Mouse (Mus musculus) gastrocnemius, postnatal 10 days (tissue): ENCODE data around the gene Slc9a3r2. TPM values are rescaled to one million over a fixed set of nuclear protein-coding genes. Genes with fewer than 3 reads are reported as not detected.
"Not testable (repeated sequence)": the region's sequence is repeated elsewhere in the genome, so short reads cannot be mapped to it uniquely, and the experiment has no call there.

Source experiments
- DNase-seq: peaks from one replicate; pipeline ENCODE4 v3.0.0; 2021; ENCODE audit warnings: mixed read lengths
- total RNA-seq, 2 experiments: library from RNA; stranded (reverse); gene quantifications; 2 replicates each; pipeline ENCODE4 v1.2.3; 2021

Gene Slc9a3r2
- total RNA-seq, 2 experiments from 2014 or later, result 30.1 to 33.4 TPM

GRCm38 (mm10) chr17:24667416-24667815, 17.3 kb upstream of the Slc9a3r2 start:
- DNase-seq, result no peak

GRCm38 (mm10) chr17:24667011-24667410, 16.9 kb upstream of the Slc9a3r2 start:
- not testable (repeated sequence) for DNase-seq

GRCm38 (mm10) chr17:24658017-24658758, 8.1 kb upstream of the Slc9a3r2 start, which contains the start of gene Npw:
Gene Npw, minus strand, starts transcription at chr17:24658457.
- DNase-seq, result no peak

GRCm38 (mm10) chr17:24654969-24655368, 4.8 kb upstream of the Slc9a3r2 start:
- no peak for DNase-seq

- peak; percentile 79 for DNase-seq
Observed at GRCm38 (mm10) chr17:24653967-24654710, 4.0 kb upstream of the Slc9a3r2 start.

- DNase-seq, result no peak
Observed at GRCm38 (mm10) chr17:24651835-24652234, 1.7 kb upstream of the Slc9a3r2 start.

GRCm38 (mm10) chr17:24650766-24651165, 639 bp upstream of the Slc9a3r2 start:
- no peak for DNase-seq

- DNase-seq, result peak; percentile 48
Observed at GRCm38 (mm10) chr17:24649581-24650069, 502 bp downstream of the Slc9a3r2 start.

GRCm38 (mm10) chr17:24648731-24649377, 1.3 kb downstream of the Slc9a3r2 start:
- DNase-seq, result no peak

GRCm38 (mm10) chr17:24647493-24647892, 2.6 kb downstream of the Slc9a3r2 start:
- no peak for DNase-seq

- DNase-seq, result no peak
Observed at GRCm38 (mm10) chr17:24646381-24646780, 3.7 kb downstream of the Slc9a3r2 start.

- DNase-seq, result no peak
Observed at GRCm38 (mm10) chr17:24645916-24646315, 4.2 kb downstream of the Slc9a3r2 start.

- DNase-seq, result no peak
Observed at GRCm38 (mm10) chr17:24644875-24645721, 5.0 kb downstream of the Slc9a3r2 start.

GRCm38 (mm10) chr17:24644030-24644715, 6.0 kb downstream of the Slc9a3r2 start:
- DNase-seq, result no peak

GRCm38 (mm10) chr17:24642791-24643343, 7.3 kb downstream of the Slc9a3r2 start:
- no peak for DNase-seq

GRCm38 (mm10) chr17:24641944-24642343, 8.2 kb downstream of the Slc9a3r2 start:
- no peak for DNase-seq

GRCm38 (mm10) chr17:24640581-24640980, 9.5 kb downstream of the Slc9a3r2 start:
- DNase-seq, result no peak

- DNase-seq, result no peak
Observed at GRCm38 (mm10) chr17:24640119-24640518, 10.0 kb downstream of the Slc9a3r2 start.

GRCm38 (mm10) chr17:24639571-24639988, 10.5 kb downstream of the Slc9a3r2 start:
- no peak for DNase-seq

- no peak for DNase-seq
Observed at GRCm38 (mm10) chr17:24638840-24639239, 11.3 kb downstream of the Slc9a3r2 start.

GRCm38 (mm10) chr17:24638214-24638613, 11.9 kb downstream of the Slc9a3r2 start:
- DNase-seq, result no peak
